Mouse (Mus musculus) hindlimb bud, embryonic 11.5 days (tissue): Measurements from ENCODE around the gene 4930539E08Rik.

Experiments used
- DNase-seq: peaks from one replicate; pipeline ENCODE4 v3.0.0-alpha.2; 2012; ENCODE audit warnings: low read depth, low spot score; ENCODE audit errors: extremely low spot score

4930539E08Rik gene

DNA sequence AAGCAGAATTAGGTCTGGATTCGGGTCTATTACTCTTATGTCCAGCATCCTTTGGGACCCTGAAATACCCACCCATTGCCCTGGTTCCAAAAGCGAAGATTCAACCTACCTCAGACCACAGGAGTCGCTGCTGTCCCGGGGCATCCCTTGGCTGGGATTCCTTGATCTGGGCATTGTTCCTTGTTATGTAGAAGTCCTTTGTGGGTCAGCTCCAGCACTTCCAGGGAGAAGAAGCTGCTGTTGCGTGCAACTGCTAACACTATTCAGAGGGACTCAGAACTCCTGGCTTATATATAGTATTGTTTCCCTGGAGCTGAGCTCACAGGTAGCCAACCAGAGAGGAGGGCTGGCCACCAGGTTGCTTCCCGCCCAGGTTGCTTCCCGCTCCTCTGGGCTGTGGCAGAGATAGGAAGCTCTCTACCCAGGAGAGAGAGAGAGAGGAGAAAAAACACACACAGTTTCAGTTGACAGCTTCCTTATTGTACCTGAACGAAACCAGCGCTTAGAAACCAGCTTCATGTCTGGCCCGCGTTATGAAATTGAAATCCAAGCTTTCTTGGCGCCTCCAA is at the start of gene 4930539E08Rik:
Gene 4930539E08Rik, minus strand, starts transcription at position 265 of the 569 bp plus-strand sequence.
- DNase-seq: no peak

DNA sequence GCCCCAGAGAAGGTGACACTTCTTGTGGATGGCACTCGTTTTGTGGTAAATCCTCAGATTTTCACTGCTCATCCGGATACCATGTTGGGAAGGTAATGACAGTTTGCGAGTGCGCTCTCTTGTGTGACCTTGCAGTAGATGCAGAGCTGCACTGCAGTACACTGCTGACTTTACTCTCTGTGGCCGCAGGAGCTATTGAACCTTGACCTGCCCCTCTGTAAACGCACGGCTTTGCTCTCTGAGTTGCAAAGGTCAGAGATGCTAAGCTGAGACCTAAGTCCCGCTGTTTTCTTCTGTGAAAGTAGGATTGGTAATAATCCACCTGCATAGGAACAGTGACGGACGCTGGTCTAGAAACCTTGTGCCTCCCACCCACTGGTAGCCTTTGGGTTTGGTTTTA is 46.5 kb upstream of the 4930539E08Rik start:
- DNase-seq: no peak

DNA sequence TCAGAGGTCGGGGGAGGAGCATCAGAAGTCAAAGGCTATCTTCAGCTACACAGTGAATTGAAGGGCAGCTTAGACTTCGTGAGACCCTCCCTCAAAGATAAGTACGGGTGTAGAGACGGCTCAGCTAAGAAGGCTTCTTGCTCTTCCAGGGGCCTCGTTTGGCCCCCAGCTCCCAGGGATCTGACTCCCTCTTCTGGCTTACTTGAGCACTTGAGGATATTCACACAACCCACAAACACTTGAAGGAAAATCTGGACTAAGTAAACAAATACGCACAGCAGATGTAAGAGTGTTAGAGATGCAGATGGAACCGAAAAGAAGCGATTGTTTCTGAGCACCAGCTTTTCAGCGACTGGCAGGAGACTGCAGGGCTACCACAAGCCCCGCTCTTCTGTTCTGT is 45.5 kb upstream of the 4930539E08Rik start:
- DNase-seq: no peak

DNA sequence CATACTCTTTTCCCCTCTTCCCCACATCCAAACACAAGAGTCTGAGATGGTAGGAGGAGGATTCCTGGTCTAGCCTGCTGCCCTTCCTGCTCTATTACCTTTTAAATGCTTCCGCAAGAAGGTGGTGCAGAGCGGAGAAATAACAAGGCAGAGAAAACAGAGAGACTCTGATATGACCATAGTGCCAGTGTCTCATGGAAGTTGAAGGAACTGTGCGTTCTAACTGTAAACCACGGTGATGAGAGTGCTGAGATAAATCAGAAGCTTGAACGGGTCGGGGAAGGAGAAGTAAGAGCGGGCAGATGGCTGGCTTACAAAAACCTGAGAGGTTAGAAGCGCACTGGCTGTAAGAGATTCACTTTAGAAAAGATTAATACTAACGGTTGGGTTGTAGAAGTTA is 39.3 kb upstream of the 4930539E08Rik start:
- DNase-seq: no peak

DNA sequence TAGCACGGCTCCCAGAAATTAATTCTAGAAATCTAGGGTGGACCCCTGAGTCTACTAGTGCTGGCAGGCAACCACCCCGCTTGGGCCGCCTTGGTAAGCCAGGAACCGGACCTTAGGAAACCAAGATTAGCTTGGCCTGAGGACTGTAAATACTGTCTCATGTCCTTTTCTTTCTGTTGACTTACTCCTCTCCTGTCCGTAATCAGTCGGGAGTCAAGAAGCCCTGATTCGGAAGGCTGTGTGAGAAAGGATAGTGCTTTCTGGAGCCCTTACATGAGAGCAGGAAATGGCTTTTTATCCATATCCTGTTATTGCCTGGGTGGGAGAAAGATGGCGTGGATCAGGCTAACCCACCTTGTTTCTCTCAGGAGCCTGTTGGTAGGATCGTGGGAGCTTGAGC is 38.1 kb upstream of the 4930539E08Rik start:
- DNase-seq: no peak

DNA sequence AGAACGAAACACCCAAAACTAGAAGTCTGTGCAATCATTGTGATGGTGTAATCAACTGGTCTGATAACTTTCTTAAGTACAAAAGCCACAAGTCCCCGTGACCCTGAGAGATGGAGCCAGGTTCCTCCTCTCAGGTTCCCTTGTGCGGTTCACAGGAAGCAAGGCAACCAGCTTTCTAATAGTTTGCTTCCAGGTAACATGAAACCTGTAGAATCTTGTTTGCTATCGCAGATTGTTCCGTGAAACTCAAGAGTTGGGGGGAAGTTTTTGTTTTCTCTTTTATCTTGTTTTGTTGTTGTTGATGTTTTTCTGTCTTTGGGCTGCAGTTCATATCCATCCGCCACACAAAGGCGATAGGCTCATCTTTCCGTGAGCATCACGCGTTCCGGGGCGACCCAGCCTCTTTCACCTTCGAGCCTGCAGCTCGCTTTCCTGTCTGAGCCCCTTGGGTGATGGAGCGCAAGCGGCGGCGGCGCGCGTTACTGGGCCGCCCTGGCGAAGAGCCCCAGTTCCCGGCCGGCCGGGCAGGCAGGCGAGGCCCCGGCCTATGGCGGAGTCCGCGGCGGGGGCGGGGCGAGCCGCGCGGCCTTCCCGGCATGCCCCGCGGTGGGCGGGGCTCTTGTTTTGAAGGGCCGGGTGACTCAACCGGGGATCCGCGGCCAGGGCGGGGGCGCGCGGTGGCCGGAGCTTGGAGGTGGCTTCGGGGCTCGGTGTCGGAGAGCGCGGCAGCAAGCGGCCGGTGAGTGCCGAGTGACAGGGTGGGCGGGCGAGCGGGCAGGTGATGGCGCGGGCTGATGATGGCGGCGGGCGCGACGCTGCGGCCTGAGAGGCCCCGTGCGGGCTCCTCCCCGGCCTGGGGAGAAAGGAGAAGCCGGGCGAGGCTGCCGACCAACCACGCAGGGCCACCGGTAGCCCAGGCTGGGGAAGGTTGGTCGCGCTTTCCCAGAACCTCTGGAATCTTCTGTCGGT is 37.0 kb upstream of the 4930539E08Rik start, which contains the start of gene Kctd20:
Gene Kctd20, plus strand, starts transcription at position 120 of the 969 bp plus-strand sequence.
- DNase-seq: peak; percentile 73

DNA sequence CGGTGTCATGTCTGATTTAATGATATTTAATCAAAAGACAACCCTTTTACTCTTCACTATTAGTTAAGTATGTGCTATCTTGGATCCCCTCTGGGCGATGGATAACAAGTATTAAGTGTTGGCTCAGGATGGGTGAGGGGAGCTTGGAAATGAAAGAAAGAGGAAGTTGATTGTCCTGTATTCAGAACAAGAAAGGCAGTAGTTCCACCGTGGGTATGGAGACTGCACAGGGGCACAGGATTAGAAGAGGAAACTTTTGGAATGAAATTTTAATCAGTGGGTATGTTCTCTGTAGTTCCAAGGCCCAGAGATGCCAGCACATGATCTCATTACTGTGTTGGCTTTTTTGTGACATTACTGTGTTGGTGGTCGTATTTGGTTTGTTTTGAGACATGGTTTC is 35.6 kb upstream of the 4930539E08Rik start:
- DNase-seq: no peak

DNA sequence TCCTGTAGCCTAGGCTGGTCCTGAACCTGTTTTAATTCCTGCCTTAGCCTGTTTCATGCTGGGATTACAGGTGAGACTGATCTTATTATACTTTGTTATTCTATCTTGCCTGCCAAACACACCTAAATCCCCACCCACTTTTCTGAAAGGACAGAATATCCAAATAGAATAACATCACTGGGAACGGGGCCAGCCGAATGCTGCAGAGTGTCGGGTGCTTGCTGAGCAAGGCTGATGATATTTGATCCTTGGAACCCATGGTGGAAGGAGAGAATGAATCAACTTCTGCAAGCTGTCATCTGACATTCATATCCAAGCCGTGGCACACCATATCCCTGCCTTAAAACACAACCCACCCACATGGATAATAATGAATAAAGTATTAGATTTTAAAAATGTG is 33.5 kb upstream of the 4930539E08Rik start:
- no peak for DNase-seq

DNA sequence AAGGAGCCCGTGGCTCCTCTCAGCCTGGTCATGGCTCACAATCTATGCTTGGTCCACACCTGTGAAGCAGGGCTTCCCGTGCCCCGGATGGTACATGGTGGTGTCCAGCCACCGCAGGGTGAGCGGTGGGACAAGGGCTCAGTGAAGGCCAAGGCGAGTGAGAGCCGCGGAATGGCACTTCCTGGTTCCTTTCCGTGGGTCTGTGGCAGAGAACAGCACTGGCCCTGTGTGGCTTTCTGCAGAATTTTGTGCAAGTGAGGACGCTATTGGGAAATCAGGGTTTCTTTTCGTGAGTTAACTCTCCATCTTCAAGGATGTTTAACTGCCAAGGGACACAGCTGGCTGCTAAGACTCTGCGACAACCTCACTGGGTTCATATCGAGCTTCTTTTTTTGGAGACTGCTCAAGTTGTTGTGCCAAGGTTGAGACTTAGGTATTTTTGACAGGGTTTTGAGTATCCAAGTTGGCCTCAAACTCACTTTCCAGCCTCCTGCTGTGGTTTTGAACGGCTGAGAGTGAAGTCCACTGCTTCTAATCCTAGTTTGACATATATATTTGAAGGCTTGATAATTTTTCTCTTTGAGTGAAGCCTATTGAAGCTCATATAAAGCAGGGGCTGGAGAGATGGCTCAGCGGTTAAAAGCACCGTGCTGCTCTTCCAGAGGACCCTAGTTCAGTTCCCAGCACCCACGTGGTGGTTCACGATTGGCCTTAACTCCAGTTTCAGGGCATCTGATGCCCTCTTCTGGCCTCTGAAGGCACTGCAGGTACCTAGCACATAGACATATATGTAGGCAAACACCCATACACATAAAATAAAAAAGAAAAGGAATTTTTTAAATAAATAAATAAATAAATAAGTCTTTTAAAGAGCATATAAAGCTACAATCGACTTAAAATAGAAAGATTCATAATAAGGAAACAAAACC is 32.2 kb upstream of the 4930539E08Rik start:
- no peak for DNase-seq

DNA sequence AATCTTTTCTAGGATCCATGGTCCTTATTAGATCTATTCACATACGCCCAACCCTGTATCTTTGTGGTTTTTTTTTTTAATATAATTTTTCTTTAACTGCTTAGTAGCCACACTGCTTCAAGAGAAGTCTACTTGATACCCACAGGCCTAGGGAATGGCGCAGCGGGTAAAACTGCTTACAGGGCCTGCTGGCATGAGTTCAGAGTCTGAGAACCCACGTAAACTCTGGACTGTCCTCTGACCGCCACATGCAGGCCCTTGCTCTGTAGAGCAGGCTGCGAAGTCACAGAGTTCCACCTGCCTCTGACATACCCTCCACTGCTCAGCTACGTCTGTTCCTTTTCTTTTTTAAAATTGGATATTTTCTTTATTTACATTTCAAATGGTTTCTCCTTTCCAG is 29.4 kb upstream of the 4930539E08Rik start:
- DNase-seq: no peak

DNA sequence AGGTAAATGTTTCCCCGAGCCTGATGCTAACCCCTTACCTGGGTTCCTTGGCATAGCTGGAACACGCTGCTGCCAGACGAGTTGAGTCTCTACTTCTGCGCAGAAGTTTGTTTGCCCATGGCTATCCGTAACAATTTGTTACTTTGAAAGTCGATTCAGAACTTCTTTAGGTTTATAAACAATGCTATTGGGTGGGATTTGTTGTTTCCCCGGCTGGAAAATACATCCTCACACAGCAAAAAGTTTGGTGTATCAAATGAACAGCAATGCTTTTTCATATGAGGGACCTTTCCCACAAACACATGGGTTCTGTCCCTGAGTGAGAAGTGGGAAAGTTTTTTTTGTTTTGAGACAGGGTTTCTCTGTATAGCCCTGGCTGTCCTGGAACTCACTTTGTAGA is 28.6 kb upstream of the 4930539E08Rik start, which contains the start of gene Pxt1:
Gene Pxt1, minus strand, starts transcription at position 101 of the 400 bp plus-strand sequence.
- no peak for DNase-seq

DNA sequence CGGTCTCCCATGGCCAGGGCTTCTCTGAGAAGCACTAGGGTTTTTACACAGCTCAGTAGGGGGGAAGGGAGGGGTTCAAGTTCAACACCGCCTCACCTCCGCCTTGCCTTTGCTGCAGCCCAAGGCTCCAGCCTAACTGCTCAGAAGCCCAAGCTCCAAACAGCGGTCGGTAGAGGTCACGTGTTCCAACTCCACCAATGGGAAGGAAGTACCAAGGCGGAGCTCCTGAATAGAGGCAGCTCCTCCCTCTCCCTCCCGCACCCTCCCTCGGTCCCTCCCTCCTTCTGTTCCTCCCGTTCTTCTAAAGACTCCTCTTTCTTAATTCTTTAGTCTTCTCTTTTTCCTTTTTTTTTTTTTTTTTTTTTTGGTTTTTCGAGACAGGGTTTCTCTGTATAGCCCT is 27.0 kb upstream of the 4930539E08Rik start:
- DNase-seq: no peak

DNA sequence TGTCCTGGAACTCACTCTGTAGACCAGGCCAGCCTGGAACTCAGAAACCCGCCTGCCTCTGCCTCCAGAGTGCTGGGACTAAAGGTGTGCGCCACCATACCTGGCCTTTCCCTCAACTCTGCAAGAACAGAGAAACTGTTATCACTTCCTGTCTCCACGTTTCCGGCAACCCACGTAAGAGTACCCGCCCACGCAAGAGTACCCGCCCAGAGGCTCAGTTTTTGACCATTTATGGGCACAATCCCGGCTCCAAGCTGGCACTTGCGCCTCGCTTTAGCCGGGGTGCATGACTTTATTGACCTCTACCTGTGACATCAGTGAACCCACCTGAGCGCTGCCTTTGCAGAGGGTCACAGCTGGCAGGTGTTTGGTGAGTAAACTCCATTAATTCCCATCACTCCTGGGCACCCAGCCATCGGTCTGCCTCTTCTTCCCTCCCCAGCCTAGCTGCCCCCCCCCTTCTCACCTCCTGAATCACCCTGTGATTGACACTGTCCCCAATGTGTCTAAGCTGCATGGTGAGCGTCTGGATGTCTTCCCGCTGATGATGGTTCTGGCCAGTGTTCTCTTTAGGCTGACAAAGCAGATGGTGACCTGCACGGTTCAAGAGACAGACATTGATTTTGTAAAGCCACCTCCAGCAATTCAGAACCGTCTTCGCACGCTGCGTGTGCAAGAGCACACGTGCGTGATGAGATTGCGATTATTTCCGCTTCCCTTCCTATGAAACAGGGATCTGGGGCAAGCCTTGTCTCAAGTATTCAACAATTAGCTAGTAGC is 25.8 kb upstream of the 4930539E08Rik start:
- DNase-seq: no peak

DNA sequence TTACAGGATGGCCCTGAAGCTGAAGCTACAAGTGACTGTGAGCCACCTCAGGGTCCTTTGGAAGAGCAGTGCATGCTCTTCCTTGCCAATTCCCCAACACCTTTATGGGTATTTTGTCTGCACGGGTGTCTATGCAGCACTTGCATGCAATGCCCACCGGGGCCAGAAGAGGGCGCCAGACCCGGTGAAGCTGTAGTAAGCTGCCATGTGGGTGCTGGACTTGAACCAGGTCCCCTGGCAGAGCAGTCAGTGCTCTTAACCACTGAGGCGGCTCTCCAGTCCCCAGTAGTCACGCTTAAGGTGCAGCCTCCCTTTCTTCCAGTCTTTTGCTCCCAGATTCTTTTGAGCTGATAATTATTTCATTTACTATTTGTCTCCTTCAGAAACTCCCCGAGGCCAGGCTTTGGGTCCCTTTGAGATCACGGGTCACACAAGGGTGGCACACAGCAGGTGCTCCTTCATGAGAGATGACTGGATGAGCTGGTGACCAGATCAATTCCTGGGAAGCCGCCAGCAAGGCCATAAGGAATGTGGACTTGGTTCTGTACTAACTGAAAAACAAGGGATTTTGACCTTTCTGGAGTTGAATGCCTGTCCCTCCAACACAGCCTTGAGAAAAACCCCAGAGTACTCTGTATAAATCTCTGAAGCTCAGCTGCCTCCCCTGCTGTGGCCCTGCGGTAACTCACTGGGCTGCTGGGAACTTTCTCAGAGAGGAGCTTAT is 21.7 kb upstream of the 4930539E08Rik start:
- no peak for DNase-seq

DNA sequence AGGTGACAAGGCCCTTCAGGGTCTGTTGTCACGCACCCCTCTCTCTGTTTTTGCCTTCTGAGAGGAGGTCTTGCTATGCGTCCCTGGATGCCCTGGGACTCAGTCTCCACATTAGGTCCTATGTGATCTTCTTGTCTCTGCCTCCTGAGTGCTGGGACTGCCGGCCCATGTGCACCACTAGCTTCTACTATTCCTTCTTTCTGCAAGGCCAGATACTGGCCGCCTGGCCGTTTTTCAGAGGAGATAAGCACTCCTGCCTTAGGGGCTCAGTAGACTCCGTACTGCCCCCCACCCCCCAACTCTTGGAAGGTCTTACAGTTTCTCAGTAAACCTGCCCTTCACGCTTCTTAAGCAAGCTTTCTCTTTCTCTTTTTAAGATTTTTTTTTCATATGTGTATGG is 21.0 kb upstream of the 4930539E08Rik start:
- DNase-seq: no peak

DNA sequence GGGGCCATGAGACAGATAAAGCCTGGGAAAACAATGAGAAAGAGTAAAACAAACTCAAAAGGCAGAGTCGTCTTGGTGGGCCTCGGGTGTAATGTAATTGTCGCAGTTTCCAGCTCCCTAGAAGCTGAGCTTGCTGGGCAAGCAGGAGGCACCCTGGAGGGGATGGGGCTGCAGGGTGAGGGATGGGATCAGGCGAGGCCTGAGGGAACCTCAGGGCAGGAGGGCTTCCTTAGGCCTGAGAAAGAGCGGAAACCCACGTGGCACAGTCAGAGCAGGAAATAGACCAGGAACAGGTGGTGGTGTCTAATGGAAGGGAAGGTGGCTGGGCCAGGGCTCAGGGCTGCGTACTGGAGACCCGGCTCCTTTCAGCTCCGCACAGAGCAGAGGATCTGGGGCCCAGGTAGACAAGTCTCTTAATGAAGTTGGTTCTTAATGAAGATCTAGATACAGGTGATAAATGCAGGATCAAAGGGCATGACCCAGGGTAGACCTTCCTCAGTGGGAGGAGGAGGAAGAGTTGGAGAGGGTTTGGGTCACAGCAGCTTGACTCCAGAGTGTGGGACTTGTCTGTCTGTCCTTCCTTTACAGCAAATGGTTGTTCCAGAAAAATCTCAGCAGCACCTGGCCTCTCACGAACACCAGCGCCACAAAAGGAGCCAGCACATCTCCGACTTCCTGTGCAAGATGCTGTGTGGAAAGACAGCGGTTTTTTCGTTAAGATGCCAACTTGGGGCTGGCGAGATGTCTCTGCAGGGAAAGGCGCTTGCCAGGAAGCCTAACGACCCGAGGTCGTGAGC is 19.2 kb upstream of the 4930539E08Rik start:
- no peak for DNase-seq

DNA sequence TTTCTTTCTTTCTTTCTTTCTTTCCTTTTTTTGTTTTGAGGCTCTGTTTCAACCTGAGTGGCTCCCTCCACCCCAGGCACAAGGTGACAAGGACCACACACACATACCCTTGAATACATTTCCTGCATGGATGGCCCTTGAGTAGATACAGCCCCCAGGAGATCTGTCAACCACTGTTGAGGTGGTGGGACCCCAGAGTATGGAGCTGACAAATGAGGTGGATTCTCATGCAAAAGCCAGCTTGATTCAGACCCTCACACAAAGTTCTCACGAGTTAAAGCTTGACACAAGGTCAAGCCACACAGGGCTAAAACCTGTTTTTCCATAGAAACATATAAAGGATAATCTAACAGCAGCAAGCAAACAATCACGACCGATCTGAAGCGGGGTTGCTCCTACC is 17.1 kb upstream of the 4930539E08Rik start:
- no peak for DNase-seq

DNA sequence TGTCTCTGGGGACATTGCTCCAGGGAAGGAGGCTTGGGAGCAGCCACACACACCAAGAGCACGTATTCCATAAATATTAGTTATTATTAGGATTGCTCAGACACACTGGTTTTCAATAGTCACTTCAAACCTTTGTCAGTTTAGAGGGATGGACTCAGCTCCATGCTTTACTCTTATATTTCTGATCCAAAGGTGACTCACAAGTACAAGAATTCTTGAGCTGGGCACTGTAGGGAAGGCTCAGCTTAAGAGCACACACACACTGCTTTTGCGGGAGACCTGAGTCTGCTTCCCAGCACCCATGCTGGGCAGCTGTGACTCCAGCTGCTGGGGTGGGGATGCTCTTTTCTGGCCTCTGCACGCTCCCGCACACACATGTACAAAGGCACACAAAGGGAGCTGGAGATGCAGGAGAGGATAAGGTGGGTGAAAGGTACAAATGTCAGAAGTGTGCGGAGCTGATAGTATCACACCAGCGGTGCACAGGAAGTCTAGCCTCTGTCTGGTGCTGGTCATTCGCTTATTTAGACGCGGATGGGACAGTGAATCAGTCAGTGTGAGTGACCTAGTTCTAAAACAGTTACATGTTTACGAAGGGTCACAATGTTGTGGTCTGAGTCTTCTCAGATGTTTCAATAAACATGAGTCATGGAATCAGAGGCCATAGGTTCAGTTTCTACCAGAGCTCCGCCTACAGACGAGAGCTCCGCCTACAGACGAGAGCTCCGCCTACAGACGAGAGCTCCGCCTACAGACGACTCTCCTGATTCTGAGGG is 16.5 kb upstream of the 4930539E08Rik start:
- no peak for DNase-seq
